Mouse (Mus musculus) forebrain, embryonic 16.5 days (tissue): ENCODE measurements around the gene Nfya. TPM values are rescaled to one million over a fixed set of nuclear protein-coding genes. Genes with fewer than 3 reads are reported as not detected.

ENCODE experiments used
- ATAC-seq: fragments of 200-750 bp; cut with Nextera tagmentation; 2 replicates; pipeline ENCODE4 v1.8.0; 2017; ENCODE audit warnings: mild to moderate bottlenecking, moderate library complexity
- H3K27ac ChIP-seq: fragments of 300-500 bp; sonication (generic); 2 replicates; pipeline ENCODE4 v1.5.1; 2014; ENCODE audit warnings: low read length, control low read depth
- H3K27me3 ChIP-seq: fragments of 300-500 bp; sonication (generic); replicated peaks from 2 replicates; pipeline ENCODE4 v1.6.1; 2014; ENCODE audit warnings: low read length; ENCODE audit not compliant: control insufficient read depth, insufficient read depth
- H3K36me3 ChIP-seq: fragments of 300-500 bp; sonication (generic); 2 replicates; pipeline ENCODE4 v1.6.1; 2014; ENCODE audit not compliant: control insufficient read depth, insufficient read depth
- H3K4me1 ChIP-seq: fragments of 300-500 bp; sonication (generic); replicated peaks from 2 replicates; pipeline ENCODE4 v1.6.1; 2014; ENCODE audit warnings: low read length; ENCODE audit not compliant: control insufficient read depth, insufficient read depth
- H3K4me2 ChIP-seq: fragments of 300-500 bp; sonication (generic); 2 replicates; pipeline ENCODE4 v1.6.1; 2014; ENCODE audit warnings: mild to moderate bottlenecking, low read length, control low read depth
- H3K4me3 ChIP-seq: fragments of 300-500 bp; sonication (generic); replicated peaks from 2 replicates; pipeline ENCODE4 v1.5.1; 2014; ENCODE audit warnings: mild to moderate bottlenecking, low read length, control low read depth
- H3K9ac ChIP-seq: fragments of 300-500 bp; sonication (generic); replicated peaks from 2 replicates; pipeline ENCODE4 v1.6.1; 2014; ENCODE audit warnings: low read depth, low read length, control low read depth
- H3K9me3 ChIP-seq: fragments of 300-500 bp; sonication (generic); 2 replicates; pipeline ENCODE4 v1.6.1; 2016; ENCODE audit warnings: low read length; ENCODE audit not compliant: control insufficient read depth
- WGBS: fragments of 180-500 bp; shearing (Covaris S2); extraction: QIAGEN DNeasy Blood & Tissue Kit; methylation state at CpG from one replicate; pipeline ENCODE4 v1.1.7; 2014; 5-methylcytosine and 5-hydroxymethylcytosine counted together
- polyA plus RNA-seq: library from polyadenylated mRNA; unstranded; fragments of >200 nt; fragmentation: Nextera tagmentation; extraction: Ambion mirVana; gene quantifications from 2 replicates; pipeline ENCODE4 v1.2.1, GENCODE M21; 2015

The Nfya gene
- 19.7 and 21.8 TPM in 2 replicates for polyA plus RNA-seq

- Histone ChIP-seq H3K27ac (peak within 1 kb of the TSS; percentile 100), H3K27me3 (no peaks in the 10 kb centered on the region), H3K4me2 (peak within 1 kb of the TSS; percentile 88), H3K4me1 (peaks cover 33% of the 10 kb centered on the region), H3K9ac (peak within 1 kb of the TSS; percentile 100), H3K4me3 (peak within 1 kb of the TSS; percentile 93), H3K36me3 (no peaks in the 10 kb centered on the region), H3K9me3 (no peaks in the 10 kb centered on the region)
- ATAC-seq = peak; percentile 96
- WGBS = under 1% methylated on average over 78 of the region's 84 CpGs
These were observed at the start of gene Nfya, which contains the start of gene Oard1 for GRCm38 (mm10) chr17:48409380-48410298. Gene Nfya (minus strand): TSS chr17:48409906. Gene Oard1 (plus strand): TSS chr17:48410014.

DNA sequence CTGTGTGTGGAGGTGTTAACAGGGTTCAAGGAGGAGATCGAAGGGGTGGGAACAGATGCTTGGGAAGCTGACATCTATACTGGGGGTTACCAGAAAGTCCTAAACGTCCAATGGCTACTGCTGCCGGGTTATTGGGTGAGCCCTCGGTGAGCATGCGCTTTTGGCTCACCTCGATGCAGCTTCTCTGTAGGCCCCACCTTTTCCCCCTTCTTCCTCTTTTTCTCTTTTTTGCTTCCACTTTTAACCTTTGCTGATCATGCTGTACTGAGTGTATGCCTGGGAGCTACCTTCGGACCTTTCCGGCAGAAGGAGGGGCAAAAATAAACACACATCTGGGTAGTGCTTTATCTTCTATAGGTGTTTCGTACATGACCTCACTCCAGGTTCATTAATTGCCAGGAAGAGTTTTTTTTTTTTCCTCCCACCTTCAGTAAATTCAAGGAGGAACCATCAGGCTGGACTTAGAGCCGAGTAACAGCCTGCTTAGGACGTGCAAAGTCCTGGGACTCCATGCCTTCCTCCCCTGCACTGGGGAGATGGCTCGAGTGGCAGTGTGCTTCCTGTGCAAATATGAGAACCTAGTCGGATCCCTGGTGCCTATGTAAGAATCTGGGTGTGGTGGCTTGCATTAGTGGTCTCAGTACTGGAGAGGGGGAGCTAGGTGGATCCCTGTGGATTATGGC, 48.4 kb upstream of the Nfya start:
- ATAC-seq = no peak
- H3K27ac ChIP-seq = no peak overlapping the region
- WGBS = 91% methylated on average over 13 of the region's 13 CpGs
- no peaks in the 10 kb centered on the region for H3K9me3 ChIP-seq
- no peak overlapping the region for H3K4me3 ChIP-seq
- H3K36me3 ChIP-seq = no peaks in the 10 kb centered on the region
- H3K9ac ChIP-seq = no peak overlapping the region
- H3K4me1 ChIP-seq = no peaks in the 10 kb centered on the region
- H3K4me2 ChIP-seq = no peak overlapping the region
- no peaks in the 10 kb centered on the region for H3K27me3 ChIP-seq

DNA sequence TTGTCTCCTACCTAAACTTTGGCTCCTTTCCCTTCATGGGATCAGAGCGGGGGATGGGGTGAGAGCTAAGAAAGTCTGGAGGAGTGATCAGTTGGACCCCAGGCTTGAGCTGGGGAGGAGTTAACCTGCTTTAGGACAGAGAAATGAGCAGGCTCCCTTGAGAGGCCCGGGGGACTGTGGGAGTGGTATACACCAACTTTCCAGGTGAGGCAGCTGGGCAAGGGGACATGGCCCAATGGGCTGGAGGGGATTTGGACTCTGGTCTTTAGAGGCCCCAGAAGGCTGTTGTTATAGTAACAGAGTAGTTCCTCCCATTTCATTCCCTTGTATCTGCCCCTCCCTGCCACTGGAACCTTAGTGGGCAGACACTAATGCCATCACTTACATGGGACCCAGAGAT, 46.2 kb upstream of the Nfya start:
- WGBS = 95% methylated on average over 2 of the region's 2 CpGs
- Histone ChIP-seq H3K9ac (no peak overlapping the region), H3K36me3 (no peaks in the 10 kb centered on the region), H3K27me3 (no peaks in the 10 kb centered on the region), H3K4me2 (no peak overlapping the region), H3K4me3 (no peak overlapping the region), H3K27ac (no peak overlapping the region), H3K4me1 (peaks cover 3% of the 10 kb centered on the region; the same call in 1 of the 2 replicates), H3K9me3 (no peaks in the 10 kb centered on the region)
- ATAC-seq = no peak

GRCm38 (mm10) chr17:48454688-48455087, 45.0 kb upstream of the Nfya start, which contains the start of gene Unc5cl:
Gene Unc5cl (plus strand): TSS chr17:48454901.
- H3K4me2 ChIP-seq = no peak within 1 kb of the TSS
- 57% methylated on average over 11 of the region's 11 CpGs for WGBS
- no peak within 1 kb of the TSS for H3K9ac ChIP-seq
- no peak within 1 kb of the TSS for H3K27ac ChIP-seq
- no peaks in the 10 kb centered on the region for H3K27me3 ChIP-seq
- no peak for ATAC-seq
- peaks cover 3% of the 10 kb centered on the region; the same call in 1 of the 2 replicates for H3K4me1 ChIP-seq
- no peaks in the 10 kb centered on the region for H3K36me3 ChIP-seq
- H3K4me3 ChIP-seq = no peak within 1 kb of the TSS
- H3K9me3 ChIP-seq = no peaks in the 10 kb centered on the region

- Histone ChIP-seq H3K27me3 (no peaks in the 10 kb centered on the region), H3K27ac (no peak overlapping the region), H3K36me3 (no peaks in the 10 kb centered on the region), H3K9ac (no peak overlapping the region), H3K9me3 (no peaks in the 10 kb centered on the region), H3K4me3 (no peak overlapping the region), H3K4me2 (no peak overlapping the region), H3K4me1 (peaks cover 3% of the 10 kb centered on the region; the same call in 1 of the 2 replicates)
- ATAC-seq = no peak
- WGBS = 51% methylated on average over 7 of the region's 7 CpGs
These were observed 44.5 kb upstream of the Nfya start for GRCm38 (mm10) chr17:48454190-48454589.

DNA sequence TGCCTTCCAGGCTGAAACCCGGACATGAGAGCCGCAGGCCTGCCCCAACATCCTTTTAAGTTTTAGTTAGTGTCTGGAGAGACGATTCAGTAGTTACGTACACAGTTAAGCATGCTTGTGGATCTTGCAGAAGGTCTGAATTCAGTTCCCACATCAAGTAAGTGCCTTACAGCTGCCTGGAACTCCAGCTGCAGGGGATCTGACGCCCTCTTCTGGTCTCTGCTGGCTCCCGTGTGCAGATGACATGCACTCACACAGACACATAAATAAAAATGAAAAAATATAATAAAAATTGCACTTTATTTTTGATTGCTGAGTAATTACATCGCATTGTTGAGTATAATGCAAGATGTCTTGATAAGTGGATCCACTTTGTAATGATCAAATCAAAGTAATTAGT, 43.8 kb upstream of the Nfya start:
- no peaks in the 10 kb centered on the region for H3K36me3 ChIP-seq
- no peak overlapping the region for H3K9ac ChIP-seq
- H3K4me1 ChIP-seq = peaks cover 3% of the 10 kb centered on the region; the same call in 1 of the 2 replicates
- H3K4me2 ChIP-seq = no peak overlapping the region
- no peaks in the 10 kb centered on the region for H3K9me3 ChIP-seq
- no peak for ATAC-seq
- WGBS = 78% methylated on average over 7 of the region's 7 CpGs
- H3K27ac ChIP-seq = no peak overlapping the region
- H3K27me3 ChIP-seq = no peaks in the 10 kb centered on the region
- H3K4me3 ChIP-seq = no peak overlapping the region

DNA sequence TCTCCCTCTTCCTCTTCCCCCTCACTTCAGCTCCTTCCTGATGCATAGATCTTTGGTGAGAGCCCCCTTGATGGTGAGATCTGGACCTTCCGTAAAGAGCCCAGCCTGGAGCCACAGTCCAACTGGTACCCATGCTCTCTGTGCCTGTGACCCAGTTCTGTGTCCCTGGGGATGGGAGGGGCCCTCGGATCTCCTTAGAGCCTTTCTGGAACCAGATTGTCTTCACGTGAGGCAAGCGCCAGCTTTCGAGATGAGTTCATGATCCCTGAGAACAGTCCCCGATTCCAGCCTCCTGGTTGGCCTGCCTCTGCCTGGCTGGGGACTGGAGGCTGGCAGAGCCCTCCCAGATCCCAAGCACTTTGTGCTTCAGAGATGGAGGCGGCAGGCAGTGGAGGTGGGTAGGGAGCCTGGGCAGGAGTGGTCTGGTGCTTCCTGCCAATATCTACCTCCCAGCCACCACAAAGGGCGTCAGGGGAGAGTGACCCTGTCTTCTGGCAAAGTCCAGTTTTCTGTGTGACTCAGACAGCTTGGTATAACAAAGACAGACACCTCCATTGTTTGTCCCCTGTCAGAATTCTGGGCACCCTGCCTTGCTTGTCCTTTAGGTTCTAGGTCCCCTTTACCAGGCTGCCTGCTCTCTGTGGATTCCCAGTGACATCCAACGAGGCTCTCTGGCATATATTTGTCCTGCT, 42.2 kb upstream of the Nfya start:
- H3K9ac ChIP-seq = no peak overlapping the region
- peaks cover 3% of the 10 kb centered on the region; the same call in 1 of the 2 replicates for H3K4me1 ChIP-seq
- H3K9me3 ChIP-seq = no peaks in the 10 kb centered on the region
- no peak overlapping the region for H3K4me3 ChIP-seq
- no peaks in the 10 kb centered on the region for H3K36me3 ChIP-seq
- no peak for ATAC-seq
- no peak overlapping the region for H3K4me2 ChIP-seq
- 53% methylated on average over 9 of the region's 9 CpGs for WGBS
- no peak overlapping the region for H3K27ac ChIP-seq
- no peaks in the 10 kb centered on the region for H3K27me3 ChIP-seq

- Histone ChIP-seq H3K4me2 (no peak within 1 kb of the TSS), H3K36me3 (no peaks in the 10 kb centered on the region), H3K27ac (no peak within 1 kb of the TSS), H3K27me3 (no peaks in the 10 kb centered on the region), H3K9me3 (no peaks in the 10 kb centered on the region), H3K4me1 (peaks cover 3% of the 10 kb centered on the region; the same call in 1 of the 2 replicates), H3K9ac (no peak within 1 kb of the TSS), H3K4me3 (no peak within 1 kb of the TSS)
- 66% methylated on average over 7 of the region's 7 CpGs for WGBS
- ATAC-seq = no peak
These were observed 41.6 kb upstream of the Nfya start, which contains the start of gene Tspo2 for GRCm38 (mm10) chr17:48451353-48451675. Gene Tspo2 (minus strand): TSS chr17:48451522.
